Mouse (Mus musculus): ENCODE data around the gene Hagh.

Hagh gene

DNA sequence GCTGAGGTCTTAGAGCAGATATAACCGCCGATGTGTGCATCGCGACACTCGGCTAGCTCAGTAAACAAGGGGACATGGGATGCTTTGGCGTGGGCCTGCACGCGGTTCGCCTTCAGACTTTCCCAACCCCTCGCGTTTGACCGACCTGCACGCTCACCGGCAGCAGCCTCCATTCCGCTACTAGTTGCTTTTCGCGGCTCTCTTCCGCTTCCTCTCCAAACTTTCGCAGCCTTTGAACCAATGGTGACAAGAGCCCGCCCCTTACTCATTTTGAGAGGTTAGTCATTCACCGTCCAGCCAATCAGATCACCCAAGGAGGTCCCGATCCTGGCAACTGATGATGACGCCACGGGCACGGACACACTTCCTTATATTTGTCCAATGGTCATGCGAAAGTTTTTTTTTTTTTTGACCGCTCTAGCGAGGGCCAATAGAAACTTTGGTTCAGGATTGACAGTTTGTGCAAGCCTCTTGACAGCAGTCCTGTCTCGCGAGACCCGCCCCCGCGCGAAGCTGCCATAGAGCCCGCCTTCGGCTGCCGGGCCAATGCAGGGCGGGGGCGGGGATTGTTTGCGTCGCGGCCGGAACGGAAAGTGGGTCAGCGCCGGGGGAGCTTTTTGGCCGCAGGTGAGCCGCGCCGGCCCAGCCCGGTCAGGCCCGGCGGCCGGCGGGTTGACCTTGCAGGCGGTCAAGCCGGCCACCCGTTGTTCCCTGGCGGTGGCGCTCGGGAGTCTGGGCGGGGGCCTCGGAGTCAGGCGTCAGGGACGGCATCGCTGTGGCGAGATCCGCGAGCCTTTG is 46.4 kb downstream of the Hagh start, which contains the start of the genes Nubp2 and Spsb3:
Nubp2 (minus strand) TSS at position 216 of the 798 bp plus-strand sequence.
Spsb3 (plus strand) TSS at position 510 of the 798 bp plus-strand sequence.
- DNase-seq (ENCODE audit: low spot score), result peak; percentile 99

DNA sequence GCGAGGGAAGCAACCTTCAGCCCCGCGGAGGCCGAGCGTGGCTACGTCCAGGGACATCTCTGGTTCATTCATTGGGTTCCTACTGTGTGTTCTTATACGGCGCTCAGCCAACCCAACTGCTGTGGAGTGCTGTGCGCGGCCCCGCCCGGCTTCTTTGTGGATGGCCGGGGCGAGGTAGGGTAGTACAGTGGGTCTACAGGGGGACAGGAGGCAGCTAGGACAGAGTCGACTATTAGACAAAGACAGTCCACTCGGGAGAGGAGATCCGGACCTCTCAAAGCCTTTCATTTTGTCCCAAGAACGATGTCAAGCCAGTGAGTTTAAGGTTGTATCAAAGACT is 47.0 kb downstream of the Hagh start:
- DNase-seq (ENCODE audit: low spot score), result no peak

DNA sequence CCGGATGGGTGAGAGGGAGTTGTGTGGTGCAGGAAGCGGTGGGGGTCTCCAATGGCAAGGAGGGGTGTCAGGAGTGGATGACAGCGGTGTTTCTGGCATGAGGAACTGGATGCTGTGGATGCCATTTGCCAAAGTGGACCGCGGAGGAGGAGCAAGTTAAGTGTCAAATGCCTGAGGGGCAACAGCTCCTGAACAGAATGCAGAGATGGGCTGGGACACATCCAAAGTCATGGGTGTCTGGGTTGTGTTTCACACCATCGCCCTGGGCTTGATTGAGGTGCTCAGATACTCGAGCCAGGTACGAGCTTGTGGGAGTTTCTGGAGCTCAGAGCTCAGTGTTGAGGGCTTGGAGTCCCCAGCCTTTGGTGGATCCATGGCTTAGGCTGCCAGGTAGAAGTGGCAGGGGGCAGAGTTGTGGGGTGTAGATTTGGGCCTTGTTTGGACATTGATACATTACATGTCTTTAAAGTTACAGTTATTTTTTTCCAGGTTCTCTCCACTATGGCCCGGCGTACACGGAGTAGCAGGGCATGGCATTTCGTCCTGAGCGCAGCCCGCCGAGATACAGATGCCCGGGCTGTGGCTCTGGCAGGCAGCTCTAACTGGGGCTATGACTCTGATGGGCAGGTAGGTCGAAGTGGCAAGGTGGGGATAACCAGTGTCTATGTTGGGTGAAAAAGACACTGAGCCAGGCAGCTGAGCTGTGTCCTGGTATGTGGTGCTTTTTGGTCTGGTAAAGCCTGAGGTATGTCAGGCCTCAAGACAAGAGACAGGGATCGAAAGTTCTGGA is 47.5 kb downstream of the Hagh start:
- no peak for DNase-seq (ENCODE audit: low spot score)

DNA sequence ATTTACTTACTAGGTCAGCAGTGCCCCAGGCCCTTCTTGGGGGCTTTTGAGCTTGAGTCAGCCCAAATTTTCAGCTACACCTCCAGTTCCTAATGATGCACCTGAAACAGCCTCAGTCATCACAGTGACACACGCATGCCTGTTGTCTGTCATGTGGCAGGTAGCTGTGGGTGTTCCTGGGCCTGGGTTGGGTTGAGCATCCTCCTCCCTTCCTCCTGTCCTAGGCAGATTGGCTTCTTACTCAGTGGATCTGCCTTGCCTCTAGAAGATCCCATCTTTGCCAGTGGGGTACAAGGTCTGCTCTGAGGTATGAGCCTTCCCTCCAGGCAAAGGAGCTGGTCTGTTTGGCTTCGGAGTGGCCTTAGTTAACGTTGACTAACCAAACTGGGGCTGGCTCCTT is 48.9 kb downstream of the Hagh start:
- DNase-seq (ENCODE audit: low spot score), result no peak

DNA sequence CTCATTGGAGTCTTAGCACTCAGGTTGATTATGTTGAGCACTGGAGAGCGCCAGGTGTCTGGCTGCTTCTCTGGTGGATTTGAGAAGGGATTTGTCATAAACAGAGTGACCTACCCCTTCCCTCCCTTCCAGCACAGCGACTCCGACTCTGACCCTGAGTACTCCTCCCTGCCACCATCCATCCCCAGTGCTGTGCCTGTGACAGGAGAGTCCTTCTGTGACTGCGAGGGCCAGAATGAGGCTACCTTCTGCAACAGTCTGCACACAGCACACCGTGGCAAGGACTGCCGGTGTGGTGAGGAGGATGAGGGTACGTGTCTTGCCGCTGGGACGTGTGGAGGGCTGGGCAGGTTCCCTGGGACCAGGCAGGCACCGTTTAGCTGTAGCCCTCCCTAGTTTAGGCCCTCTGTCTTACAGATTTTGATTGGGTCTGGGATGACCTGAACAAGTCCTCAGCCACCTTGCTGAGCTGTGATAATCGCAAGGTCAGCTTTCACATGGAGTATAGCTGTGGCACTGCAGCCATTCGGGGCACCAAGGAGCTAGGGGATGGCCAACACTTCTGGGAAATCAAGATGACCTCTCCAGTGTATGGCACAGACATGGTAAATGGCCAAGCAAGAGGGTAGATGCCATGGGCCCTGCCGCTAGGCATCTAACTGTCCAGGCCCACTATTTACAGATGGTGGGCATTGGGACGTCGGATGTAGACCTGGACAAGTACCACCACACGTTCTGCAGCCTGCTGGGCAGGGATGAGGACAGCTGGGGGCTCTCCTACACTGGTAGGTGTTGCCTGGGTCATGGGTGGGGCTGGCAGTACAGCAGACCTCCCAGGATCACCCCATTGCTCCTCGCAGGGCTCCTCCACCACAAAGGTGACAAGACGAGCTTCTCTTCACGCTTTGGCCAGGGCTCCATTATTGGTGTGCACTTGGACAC is 50.5 kb downstream of the Hagh start:
- DNase-seq (ENCODE audit: low spot score), result no peak

DNA sequence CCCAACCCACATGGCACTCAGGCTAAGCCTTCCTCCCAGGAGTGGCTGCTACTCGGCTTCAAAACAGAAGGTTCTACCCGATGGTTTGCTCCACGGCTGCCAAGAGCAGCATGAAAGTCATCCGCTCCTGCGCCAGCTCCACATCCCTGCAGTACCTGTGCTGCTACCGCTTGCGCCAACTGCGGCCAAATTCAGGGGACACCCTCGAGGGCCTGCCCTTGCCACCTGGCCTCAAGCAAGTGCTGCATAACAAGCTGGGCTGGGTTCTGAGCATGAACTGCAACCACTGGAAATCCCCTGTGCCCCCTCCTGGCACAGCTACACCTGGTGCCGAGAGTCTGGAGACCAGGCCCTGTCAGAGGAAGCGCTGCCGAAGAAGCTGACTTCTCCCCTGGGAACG is 51.4 kb downstream of the Hagh start:
- no peak for DNase-seq (ENCODE audit: low spot score)

DNA sequence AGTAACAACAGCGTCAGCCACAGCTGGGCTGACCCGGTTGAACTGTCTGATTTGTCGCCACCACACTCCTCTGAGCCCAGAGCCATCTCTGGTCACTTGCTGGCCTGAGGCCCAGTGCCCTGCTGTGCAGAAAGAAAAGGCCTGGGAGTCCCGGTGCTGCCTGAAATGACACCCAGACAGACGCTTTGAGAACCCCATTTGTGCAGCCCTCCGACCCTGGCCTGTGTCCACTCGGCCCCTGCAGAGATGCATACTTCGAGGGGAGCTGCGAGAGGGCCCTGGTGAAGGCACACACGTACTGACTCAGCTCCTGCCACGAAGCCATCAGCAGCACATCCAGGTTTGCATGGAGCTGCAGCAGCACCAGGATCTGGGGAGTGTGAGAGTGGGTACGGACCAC is 52.8 kb downstream of the Hagh start:
- DNase-seq (ENCODE audit: low spot score), result no peak

DNA sequence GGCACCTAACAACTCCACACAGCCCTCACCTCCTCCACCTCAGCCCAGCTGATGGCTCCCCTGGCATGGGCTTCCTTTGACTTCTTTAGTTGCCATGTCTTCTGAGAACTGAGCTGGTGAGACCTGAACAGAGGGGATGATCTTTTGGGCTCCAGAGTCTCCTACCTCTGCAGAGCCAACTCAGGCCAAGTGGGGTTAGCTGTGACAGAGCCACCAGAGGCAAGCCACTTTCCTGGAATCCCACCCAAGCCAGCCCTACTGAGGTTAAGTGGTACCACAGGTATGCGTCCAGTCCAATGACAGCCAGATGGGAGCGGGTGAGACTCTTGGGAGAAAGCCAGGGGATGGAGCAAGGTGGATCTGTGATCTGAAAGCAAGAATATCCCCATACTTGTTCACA is 53.3 kb downstream of the Hagh start:
- DNase-seq (ENCODE audit: low spot score), result no peak

DNA sequence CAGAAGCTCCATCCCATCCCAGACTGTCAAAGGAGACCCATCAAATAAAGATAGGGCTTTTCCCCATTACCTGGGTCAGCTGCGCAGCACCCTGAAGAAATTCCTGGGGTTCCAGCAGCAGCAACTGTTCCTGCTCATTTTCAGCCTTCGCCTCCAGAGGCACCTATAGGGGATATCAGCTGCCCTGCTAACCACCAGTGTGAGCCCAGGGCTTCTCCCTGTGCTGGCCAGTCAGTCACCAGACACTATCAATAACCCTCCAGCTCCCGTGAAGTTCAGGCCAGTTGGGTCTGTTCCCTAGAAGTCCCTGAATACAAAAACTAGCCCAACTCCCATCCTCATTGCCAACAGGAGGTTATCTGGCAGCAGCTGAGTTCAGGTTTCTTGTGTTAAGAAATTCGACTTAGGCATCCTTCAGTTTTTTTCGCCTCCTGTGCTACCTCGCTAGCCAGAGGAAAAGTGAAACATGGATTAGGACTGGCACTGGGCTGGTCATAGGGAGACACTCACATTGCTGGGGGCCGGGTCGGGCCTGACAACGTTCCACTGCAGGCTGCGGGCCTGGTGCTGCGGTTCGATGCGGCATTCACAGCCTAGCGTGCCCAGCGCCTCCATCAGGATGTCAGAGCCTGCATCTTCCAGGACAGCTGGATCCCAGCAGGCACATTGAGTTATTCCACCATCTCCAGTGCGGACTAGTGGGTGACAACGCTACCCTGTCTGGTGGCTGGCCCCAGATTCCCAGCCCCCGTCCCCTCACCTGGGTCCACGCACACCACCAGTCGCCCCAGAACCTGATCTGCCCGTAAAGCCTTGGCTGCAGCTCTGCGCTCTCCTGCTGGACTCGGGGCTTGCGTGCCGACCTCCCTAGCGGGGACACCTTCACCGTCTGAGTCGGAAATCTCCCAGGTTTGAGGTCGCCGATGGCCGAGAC is 54.4 kb downstream of the Hagh start:
- DNase-seq (ENCODE audit: low spot score), result no peak

DNA sequence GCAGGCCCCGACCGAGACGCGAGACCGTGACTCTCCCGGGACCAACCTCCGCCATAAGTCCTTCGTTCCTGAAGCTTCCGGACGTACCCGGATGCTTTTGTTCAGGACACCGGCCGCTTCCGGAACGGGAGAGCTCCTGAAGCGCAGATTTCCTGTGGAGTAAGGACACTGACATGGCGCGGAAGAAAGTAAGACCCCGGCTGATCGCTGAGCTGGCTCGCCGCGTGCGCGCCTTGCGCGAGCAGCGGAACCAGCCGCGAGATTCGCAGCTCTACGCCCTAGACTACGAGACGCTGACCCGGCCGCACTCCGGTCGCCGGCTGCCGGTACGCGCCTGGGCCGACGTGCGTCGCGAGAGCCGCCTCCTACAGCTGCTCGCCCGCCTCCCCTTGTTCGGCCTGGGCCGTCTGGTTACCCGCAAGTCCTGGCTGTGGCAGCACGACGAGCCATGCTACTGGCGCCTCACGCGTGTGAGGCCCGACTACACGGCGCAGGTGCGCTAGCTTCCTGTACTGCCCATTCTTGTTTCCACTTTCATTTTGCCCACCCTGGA is 55.1 kb downstream of the Hagh start, which contains the start of the genes Eme2 and Mrps34:
Eme2 (minus strand) TSS at position 93 of the 553 bp plus-strand sequence.
Mrps34 (plus strand) TSS at position 122 of the 553 bp plus-strand sequence.
- DNase-seq (ENCODE audit: low spot score), result no peak

DNA sequence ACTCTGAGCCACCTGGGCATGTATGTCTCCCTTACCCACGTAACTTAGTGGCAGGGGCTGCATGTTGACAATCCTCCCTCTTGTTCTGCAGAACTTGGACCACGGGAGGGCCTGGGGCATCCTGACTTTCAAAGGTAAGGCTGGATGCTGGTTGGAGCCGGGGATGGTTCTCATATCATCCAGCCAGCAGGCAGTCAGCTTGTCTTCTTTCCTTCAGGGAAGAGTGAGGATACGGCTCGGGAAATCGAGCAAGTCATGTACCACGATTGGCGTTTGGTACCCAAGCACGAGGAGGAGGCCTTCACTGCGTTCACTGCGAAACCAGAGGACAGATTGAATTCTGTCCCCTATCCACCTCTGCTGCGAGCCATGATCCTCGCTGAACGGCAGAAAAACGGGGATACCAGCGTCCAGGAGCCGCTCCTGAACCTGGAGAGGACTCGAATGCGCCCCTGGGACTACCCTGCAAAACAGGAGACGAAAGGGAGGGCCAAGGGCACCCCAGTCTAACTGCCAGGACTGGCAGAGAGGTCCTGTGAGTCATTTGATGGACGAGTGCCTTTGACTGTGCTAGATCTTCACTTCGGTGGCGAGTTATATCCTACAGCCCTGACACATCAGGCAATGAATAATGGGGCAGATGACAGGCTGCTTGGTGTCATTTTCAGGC is 55.8 kb downstream of the Hagh start:
- no peak for DNase-seq (ENCODE audit: low spot score)

DNA sequence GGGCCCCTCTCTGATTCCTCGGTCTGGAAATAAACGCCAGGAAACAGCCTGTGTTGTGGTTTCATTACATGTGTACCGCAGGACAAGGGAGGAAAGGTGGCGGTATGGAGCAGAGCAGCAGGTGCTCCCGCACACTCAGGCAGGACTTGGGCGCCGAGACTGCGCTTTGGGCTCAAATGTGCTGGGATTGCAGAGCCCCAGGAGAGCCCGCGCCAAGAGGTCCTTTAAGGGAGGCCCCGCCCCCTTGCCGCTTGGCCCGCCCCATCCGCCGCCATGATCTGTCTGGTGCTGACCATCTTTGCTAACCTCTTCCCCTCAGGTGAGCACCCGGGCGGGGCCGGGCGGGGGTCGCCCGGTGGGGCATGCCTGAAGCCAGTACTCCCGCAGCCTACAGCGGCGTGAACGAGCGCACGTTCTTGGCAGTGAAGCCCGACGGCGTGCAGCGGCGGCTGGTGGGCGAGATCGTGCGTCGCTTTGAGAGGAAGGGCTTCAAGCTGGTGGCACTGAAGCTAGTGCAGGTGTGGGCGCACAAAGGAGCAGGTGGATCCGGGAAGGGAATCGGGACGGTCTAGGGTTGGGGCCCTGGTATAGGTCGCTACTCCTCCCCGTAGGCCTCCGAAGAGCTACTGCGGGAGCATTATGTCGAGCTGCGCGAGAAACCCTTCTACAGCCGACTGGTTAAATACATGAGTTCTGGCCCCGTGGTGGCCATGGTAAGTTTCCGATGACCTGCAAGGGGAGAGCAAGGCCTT is 56.5 kb downstream of the Hagh start, which contains the start of gene Nme3:
Nme3 (plus strand) TSS at position 260 of the 752 bp plus-strand sequence.
- DNase-seq (ENCODE audit: low spot score), result no peak

DNA sequence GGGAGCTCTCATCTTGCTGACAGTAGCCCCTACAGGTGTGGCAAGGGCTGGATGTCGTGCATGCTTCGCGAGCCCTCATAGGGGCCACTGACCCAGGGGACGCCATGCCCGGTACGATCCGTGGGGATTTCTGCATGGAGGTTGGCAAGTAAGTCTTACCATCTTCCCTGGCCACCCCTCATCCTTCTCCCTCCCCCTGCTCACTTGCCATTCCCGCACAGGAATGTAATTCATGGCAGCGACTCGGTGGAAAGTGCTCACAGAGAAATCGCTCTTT is 57.0 kb downstream of the Hagh start:
- no peak for DNase-seq (ENCODE audit: low spot score)

DNA sequence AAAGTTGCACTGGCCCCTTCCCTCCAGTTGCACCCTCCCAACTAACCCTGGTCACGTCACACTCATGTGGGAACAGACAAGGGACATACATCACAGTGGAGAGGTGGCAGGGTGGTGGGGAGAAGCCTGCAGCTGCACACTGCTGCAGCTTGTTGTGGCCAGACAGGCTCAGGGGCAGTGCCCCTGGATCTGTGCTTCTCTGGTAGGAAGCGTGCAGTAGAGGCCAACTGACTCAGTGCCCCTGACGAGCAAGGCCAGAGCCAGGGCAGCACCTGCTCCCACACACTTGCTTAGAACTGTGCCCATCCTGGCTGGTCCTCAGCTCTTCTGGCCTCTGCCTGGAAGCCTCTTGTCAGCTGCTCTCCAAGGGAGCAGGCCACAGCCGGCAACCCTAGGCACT is 57.7 kb downstream of the Hagh start:
- no peak for DNase-seq (ENCODE audit: low spot score)

DNA sequence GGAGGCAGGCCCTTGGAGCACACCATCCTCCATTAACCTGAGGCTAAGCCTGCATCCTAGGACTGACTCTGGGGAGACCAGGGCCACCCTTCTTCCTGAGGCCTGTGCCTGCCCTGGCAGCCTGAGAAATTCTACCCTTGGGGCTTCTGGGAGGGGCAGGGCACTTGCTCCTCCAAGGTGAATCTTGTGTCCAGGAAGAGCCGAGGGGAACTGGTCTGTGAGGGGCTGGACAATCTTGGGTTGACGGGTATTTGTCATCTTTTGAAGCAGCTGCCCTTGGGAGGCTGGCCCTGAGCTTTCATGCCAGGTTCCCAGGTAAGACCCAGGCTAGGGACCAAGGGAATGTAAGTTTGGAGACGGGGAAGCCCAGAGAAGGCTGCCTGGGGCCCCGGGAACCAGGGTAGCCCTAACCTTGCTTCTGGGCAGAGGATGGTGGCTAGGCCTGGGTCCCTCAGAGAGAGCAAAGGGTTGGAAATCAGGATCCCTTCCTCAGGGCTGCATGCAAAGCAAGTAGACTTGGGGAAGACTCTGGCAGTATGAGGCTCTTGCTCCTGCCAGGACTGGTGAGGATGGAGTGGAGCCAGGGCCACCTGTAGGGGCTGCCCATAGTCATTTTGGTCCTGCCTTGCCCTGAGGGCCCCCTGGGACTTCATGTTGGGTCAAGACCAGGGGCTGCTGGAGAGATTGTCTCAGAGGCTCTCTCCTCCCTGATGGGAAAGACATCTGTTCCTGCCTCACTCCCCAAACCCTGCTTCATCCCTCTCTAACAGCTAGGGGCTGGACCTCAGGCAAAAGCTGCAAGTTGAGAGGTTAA is 58.3 kb downstream of the Hagh start:
- DNase-seq (ENCODE audit: low spot score), result no peak

DNA sequence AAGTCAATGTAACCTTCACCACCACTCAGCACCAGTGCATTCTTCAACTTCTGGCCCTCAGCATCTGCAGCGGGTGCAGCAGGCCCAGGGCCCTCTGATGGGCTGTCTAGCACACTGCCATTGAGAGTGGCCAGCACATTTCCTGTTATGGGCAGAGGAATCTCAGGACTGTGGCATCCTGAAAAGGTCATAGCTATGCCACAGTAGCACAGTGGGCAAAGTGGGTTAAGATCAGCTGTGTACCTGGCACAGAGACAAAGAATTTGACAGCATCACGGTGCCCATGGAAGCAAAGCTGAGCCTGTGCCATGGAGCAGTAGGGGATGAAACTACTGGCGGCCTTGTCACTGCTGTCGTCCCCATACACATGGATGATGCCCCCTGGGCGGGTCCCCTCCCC is 59.2 kb downstream of the Hagh start:
- no peak for DNase-seq (ENCODE audit: low spot score)

DNA sequence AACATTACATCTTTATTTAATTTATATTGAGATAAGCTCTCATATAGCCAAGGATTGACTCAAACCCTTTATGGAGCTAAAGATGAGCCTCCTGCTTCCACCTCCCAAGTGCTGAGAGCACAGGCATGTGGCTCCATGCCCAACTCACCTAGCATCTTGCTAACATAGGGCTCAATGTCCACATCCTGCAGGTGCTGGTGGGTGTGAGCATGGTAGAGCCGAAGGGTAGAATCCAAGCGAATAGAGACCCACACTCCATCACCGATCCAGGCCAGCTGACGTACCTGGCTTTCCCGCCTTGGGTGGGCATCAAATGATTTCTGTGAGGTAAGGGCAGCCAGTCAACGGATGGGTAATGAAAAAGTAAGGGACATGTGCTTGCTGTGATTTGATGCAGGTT is 60.1 kb downstream of the Hagh start:
- DNase-seq (ENCODE audit: low spot score), result no peak

DNA sequence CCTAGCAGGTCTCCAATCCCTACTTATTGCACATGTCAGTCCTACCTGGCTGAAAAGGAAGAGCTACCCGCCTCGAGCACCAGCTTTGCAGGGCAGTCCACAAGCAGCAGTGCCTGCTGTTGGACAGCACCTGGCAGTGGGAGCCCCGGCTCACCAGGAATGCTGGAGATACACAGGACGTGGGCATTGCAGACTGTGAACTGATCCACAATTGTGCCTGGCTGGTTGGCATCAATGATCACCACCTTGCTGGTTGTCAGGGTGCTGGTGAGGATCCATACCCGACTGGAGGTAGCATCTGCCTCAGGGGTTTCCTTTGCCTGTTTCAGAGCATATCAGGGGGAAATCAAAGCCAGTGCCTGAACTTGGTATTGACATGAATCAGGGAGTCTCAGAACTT is 62.2 kb downstream of the Hagh start:
- DNase-seq (ENCODE audit: low spot score), result no peak

All from layer of hippocampus, adult 9-10 months (tissue).